Mouse (Mus musculus) hindbrain, postnatal 0 days (tissue): ENCODE data around the gene Sgms1. TPM values are rescaled to one million over a fixed set of nuclear protein-coding genes. Genes with fewer than 3 reads are reported as not detected.

ENCODE experiments used
- ATAC-seq: fragments of 200-750 bp; cut with Nextera tagmentation; 2 replicates; pipeline ENCODE4 v1.8.0; 2017; ENCODE audit warnings: mild to moderate bottlenecking, moderate TSS enrichment, moderate library complexity
- DNase-seq: peaks from one replicate; pipeline ENCODE4 v3.0.0-alpha.2; 2015; ENCODE audit warnings: low spot score
- H3K27ac ChIP-seq: fragments of 300-500 bp; sonication (generic); 2 replicates; pipeline ENCODE4 v1.5.1; 2014; ENCODE audit warnings: mild to moderate bottlenecking
- H3K27me3 ChIP-seq: fragments of 300-500 bp; sonication (generic); 2 replicates; pipeline ENCODE4 v1.6.1; 2014; ENCODE audit warnings: low read length, mixed read lengths; ENCODE audit not compliant: insufficient read depth
- H3K36me3 ChIP-seq: fragments of 300-500 bp; sonication (generic); 2 replicates; pipeline ENCODE4 v1.6.1; 2014; ENCODE audit warnings: low read length, mixed read lengths; ENCODE audit not compliant: insufficient read depth
- H3K4me1 ChIP-seq: fragments of 300-500 bp; sonication (generic); 2 replicates; pipeline ENCODE4 v1.6.1; 2014; ENCODE audit warnings: antibody characterized with exemption, low read length, mixed read lengths; ENCODE audit not compliant: insufficient read depth
- H3K4me2 ChIP-seq: fragments of 300-500 bp; sonication (generic); 2 replicates; pipeline ENCODE4 v1.6.1; 2014; ENCODE audit warnings: low read depth, mild to moderate bottlenecking, low read length, moderate library complexity, mixed read lengths
- H3K4me3 ChIP-seq: fragments of 300-500 bp; sonication (generic); 2 replicates; pipeline ENCODE4 v1.5.1; 2014; ENCODE audit warnings: low read length
- H3K9ac ChIP-seq: fragments of 300-500 bp; sonication (generic); replicated peaks from 2 replicates; pipeline ENCODE4 v1.6.1; 2014; ENCODE audit warnings: mild to moderate bottlenecking, low read length, moderate library complexity, mixed read lengths
- H3K9me3 ChIP-seq: fragments of 300-500 bp; sonication (generic); 2 replicates; pipeline ENCODE4 v1.6.1; 2016; ENCODE audit warnings: low read length, mixed read lengths
- CTCF ChIP-seq: IDR thresholded peaks from 2 replicates; pipeline ENCODE4 v1.5.1; 2016; ENCODE audit warnings: antibody characterized with exemption, control low read depth, low read depth
- WGBS: fragments of 180-500 bp; shearing (Covaris S2); extraction: QIAGEN DNeasy Blood & Tissue Kit; methylation state at CpG from one replicate; pipeline ENCODE4 v1.1.7; 2014; 5-methylcytosine and 5-hydroxymethylcytosine counted together
- polyA plus RNA-seq: library from polyadenylated mRNA; unstranded; fragments of >200 nt; fragmentation: Nextera tagmentation; extraction: Ambion mirVana; gene quantifications from 2 replicates; pipeline ENCODE4 v1.2.1, GENCODE M21; 2015
- total RNA-seq: library from RNA; depleted of rRNA; stranded (reverse); fragments of >200 nt; gene quantifications from 2 replicates; pipeline ENCODE4 v1.2.3, GENCODE M21; 2014

Gene Sgms1
- total and polyA plus RNA-seq, 2 experiments from 2014 or later = 23.2 to 32.5 TPM

- Histone ChIP-seq H3K27ac (no peak overlapping the region), H3K4me3 (no peak overlapping the region), H3K27me3 (no peaks in the 10 kb centered on the region), H3K36me3 (no peaks in the 10 kb centered on the region; the same call in 1 of the 2 replicates), H3K9me3 (no peaks in the 10 kb centered on the region), H3K9ac (no peak overlapping the region), H3K4me1 (peaks cover 10% of the 10 kb centered on the region), H3K4me2 (no peak overlapping the region)
- DNase-seq (no peak), ATAC-seq (no peak)
- no peak for TF ChIP-seq CTCF
- 84% methylated on average over 6 of the region's 6 CpGs for WGBS
Measured at GRCm38 (mm10) chr19:32345181-32345745, 44.3 kb downstream of the Sgms1 start.

GRCm38 (mm10) chr19:32344738-32345121 is 44.8 kb downstream of the Sgms1 start:
- no peaks in the 10 kb centered on the region for H3K36me3 ChIP-seq
- peak overlapping the region; percentile 56 for H3K4me2 ChIP-seq
- H3K27ac ChIP-seq = peak overlapping the region; percentile 27; the same call in 1 of the 2 replicates
- ATAC-seq (peak; percentile 80), DNase-seq (no peak)
- H3K27me3 ChIP-seq = no peaks in the 10 kb centered on the region
- peaks cover 10% of the 10 kb centered on the region for H3K4me1 ChIP-seq
- peak overlapping the region; percentile 35; the same call in 1 of the 2 replicates for H3K9ac ChIP-seq
- no peak for TF ChIP-seq CTCF
- peak overlapping the region; percentile 28; the same call in 1 of the 2 replicates for H3K4me3 ChIP-seq
- WGBS = 26% methylated on average over 4 of the region's 4 CpGs
- H3K9me3 ChIP-seq = no peaks in the 10 kb centered on the region

GRCm38 (mm10) chr19:32343937-32344737 is 45.4 kb downstream of the Sgms1 start:
- Histone ChIP-seq H3K4me3 (peak overlapping the region; percentile 28), H3K9me3 (no peaks in the 10 kb centered on the region), H3K9ac (peak overlapping the region; percentile 35; the same call in 1 of the 2 replicates), H3K27ac (peak overlapping the region; percentile 27; the same call in 1 of the 2 replicates), H3K4me1 (peaks cover 10% of the 10 kb centered on the region), H3K36me3 (no peaks in the 10 kb centered on the region), H3K27me3 (no peaks in the 10 kb centered on the region), H3K4me2 (peak overlapping the region; percentile 56)
- ATAC-seq = peak; percentile 54
- DNase-seq = peak; percentile 42
- no peak for TF ChIP-seq CTCF
- WGBS = 7% methylated on average over 17 of the region's 17 CpGs

GRCm38 (mm10) chr19:32342436-32342835 is 47.1 kb downstream of the Sgms1 start:
- H3K9ac ChIP-seq = no peak overlapping the region
- H3K4me1 ChIP-seq = peaks cover 10% of the 10 kb centered on the region
- DNase-seq (no peak), ATAC-seq (no peak)
- H3K27ac ChIP-seq = no peak overlapping the region
- no peaks in the 10 kb centered on the region for H3K9me3 ChIP-seq
- no peak overlapping the region for H3K4me3 ChIP-seq
- no peaks in the 10 kb centered on the region for H3K36me3 ChIP-seq
- WGBS = 79% methylated on average over 5 of the region's 5 CpGs
- no peaks in the 10 kb centered on the region for H3K27me3 ChIP-seq
- no peak for TF ChIP-seq CTCF
- no peak overlapping the region for H3K4me2 ChIP-seq

GRCm38 (mm10) chr19:32341091-32341490 is 48.4 kb downstream of the Sgms1 start:
- Histone ChIP-seq H3K9ac (no peak overlapping the region), H3K4me2 (no peak overlapping the region), H3K4me3 (no peak overlapping the region), H3K27me3 (no peaks in the 10 kb centered on the region), H3K4me1 (peaks cover 5% of the 10 kb centered on the region), H3K9me3 (no peaks in the 10 kb centered on the region), H3K36me3 (no peaks in the 10 kb centered on the region), H3K27ac (peak overlapping the region; percentile 3; the same call in 1 of the 2 replicates)
- peak; percentile 38 for ATAC-seq
- TF ChIP-seq CTCF = no peak
- WGBS = 25% methylated on average over 2 of the region's 2 CpGs
- DNase-seq = peak; percentile 25

GRCm38 (mm10) chr19:32340168-32340567 is 49.3 kb downstream of the Sgms1 start:
- Histone ChIP-seq H3K4me2 (no peak overlapping the region), H3K27me3 (no peaks in the 10 kb centered on the region), H3K9me3 (no peaks in the 10 kb centered on the region), H3K9ac (no peak overlapping the region), H3K4me3 (no peak overlapping the region), H3K36me3 (no peaks in the 10 kb centered on the region), H3K27ac (no peak overlapping the region), H3K4me1 (peaks cover 5% of the 10 kb centered on the region)
- 90% methylated on average over 5 of the region's 5 CpGs for WGBS
- DNase-seq = no peak
- TF ChIP-seq CTCF = no peak
- ATAC-seq = no peak

- Histone ChIP-seq H3K27ac (no peak overlapping the region), H3K27me3 (no peaks in the 10 kb centered on the region), H3K4me3 (no peak overlapping the region), H3K4me1 (peaks cover 5% of the 10 kb centered on the region; the same call in 1 of the 2 replicates), H3K4me2 (no peak overlapping the region), H3K36me3 (no peaks in the 10 kb centered on the region), H3K9me3 (no peaks in the 10 kb centered on the region), H3K9ac (no peak overlapping the region)
- WGBS = 57% methylated on average over 6 of the region's 6 CpGs
- no peak for ATAC-seq
- no peak for TF ChIP-seq CTCF
- no peak for DNase-seq
Measured at GRCm38 (mm10) chr19:32337708-32338107, 51.8 kb downstream of the Sgms1 start.
